Mouse (Mus musculus): ENCODE data around the gene Nosip. TPM values are rescaled to one million over a fixed set of nuclear protein-coding genes. Genes with fewer than 3 reads are reported as not detected.
A peak's percentile ranks its signal among the peaks of the same experiment; 100 is the strongest.
"Not testable (repeated sequence)": the region's sequence is repeated elsewhere in the genome, so short reads cannot be mapped to it uniquely, and the experiment has no call there.

Nosip gene
- total RNA-seq, 2 experiments from 2014 or later: 35.9 to 40.5 TPM

GRCm38 (mm10) chr7:45090251-45090977 lies 28.2 kb downstream of the Nosip start:
- no peak for DNase-seq

DNA sequence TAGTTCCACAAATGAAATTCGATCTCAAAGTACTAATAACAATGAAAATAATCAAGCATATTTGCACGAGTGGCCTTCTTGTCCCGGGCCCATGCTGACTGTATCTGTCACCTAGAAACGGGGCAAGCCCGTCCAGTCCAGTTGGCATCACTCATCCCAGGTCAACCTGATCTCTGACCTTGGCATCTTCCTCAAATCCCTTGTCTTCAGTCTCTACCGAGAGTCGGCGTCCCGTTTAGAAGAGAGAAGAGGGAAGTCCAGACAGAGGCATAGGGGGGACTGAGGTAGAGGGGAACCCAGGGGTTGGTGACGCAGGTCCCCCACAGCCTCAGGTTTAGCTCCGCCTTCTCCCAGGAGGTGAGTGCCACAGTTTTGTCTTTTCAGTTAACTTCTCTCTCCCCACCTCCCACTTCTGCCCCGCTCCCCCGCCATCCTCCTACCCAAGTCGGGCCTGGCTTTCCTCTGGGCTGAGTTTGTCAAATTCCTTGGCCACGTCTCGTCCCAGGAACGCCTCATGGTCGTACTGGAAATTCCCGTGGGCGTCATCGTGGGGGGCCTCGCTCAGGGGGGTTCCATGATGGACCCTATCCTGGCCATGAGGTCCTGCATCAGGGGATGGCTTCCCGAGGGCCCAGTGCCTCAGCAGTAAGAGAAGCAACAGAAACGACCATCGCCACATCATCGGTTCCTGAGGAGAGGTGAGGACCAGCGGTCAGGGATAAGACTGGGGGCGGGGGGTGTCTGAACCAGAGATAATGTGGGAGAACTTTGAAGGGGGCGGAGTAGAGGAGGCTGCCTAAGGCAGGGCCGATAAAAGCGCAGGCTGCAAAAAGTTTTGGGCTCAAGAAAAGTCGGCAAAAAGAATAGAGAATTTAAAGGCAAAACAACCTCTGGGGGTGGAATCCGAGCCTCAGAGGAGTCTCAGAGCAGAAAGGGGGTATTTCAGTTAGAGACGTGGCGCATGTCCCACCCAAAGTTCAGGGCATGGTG lies 29.1 kb downstream of the Nosip start:
- peak; percentile 46 for DNase-seq

DNA sequence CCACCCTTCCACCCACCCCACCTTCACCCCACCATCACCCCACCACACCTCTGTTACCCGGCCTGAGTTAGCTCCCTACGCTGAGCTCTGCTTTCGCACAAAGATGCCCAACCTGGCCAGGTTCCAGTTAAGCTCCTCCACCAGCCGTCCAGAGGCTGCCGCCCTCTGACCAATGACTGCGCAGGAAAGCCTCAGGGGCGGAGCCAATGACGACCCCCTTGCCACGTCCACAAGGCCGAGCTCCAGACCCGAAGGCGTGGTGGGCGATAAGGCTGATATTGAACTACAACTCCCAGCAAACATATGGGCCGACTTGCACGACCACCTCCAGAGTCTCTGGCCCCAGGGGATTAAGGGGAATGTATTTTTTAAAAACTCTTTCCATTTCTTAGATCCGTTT lies 29.8 kb downstream of the Nosip start, which contains the start of gene Rcn3:
TSS of gene Rcn3 (minus strand) at position 174 of the 400 bp plus-strand sequence.
- DNase-seq: peak; percentile 91

- DNase-seq: no peak
Measured at GRCm38 (mm10) chr7:45092828-45093515, 30.7 kb downstream of the Nosip start.

GRCm38 (mm10) chr7:45093516-45093905 lies 31.3 kb downstream of the Nosip start:
- no peak for DNase-seq

DNA sequence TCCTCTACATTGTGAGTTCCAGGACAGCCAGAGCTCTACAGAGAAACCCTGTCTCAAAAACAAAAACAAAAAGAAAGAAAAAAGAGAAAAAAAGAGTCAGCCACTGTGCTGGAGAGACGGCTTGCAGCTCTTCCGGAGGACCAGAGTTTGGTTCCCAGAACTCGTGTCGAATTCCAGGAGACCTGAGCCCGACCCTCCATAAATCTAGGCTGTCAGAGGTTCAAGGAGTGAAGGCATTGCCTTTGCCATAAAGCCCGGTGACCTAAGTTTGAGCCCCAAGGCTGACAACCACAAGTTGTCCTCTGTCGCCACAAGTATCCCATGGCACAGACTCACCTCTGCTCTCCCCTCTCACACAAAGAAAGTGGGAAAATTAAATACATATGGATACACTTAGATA lies 31.9 kb downstream of the Nosip start:
- no peak for DNase-seq

GRCm38 (mm10) chr7:45095367-45095766 lies 33.1 kb downstream of the Nosip start:
- DNase-seq: no peak

DNA sequence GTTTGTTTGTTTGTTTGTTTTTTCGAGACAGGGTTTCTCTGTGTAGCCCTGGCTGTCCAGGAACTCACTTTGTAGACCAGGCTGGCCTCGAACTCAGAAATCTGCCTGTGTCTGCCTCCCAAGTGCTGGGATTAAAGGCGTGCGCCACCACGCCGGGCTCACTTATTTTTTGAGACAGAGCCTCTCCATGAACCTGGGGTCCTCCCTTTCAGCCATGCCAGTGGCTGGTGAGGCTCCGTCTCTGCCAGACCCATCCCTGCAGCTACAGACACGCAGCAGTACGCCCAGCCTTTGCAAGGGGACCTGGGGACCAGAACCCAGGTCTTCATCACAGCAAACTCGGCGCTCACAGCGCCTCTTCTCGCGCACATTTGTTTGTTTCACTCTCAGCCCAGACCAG lies 33.7 kb downstream of the Nosip start:
- not testable (repeated sequence) for DNase-seq

- no peak for DNase-seq
Measured at GRCm38 (mm10) chr7:45097479-45097878, 35.2 kb downstream of the Nosip start.

GRCm38 (mm10) chr7:45098541-45099240 lies 36.5 kb downstream of the Nosip start:
- no peak for DNase-seq

- no peak for DNase-seq
Measured at GRCm38 (mm10) chr7:45100046-45100445, 37.8 kb downstream of the Nosip start.

DNA sequence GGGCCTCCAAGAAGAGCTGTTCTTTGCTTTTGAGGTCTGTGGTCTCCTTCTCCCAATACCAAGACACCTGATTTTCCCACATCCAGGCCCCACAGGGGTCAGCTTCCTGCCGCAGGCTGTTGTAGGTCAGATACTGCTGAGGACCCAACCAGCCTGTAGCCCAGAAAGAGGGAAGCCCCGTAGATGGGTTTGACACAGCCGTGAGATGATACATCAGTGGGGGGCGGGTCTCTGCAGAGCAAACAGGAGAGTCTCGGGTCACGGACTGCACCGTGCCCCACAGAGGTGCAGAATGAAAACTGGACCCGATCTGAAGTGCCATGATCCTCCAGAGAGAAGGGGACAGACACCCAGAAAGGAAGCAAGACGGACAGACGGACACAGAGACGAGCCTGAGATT lies 40.2 kb downstream of the Nosip start:
- no peak for DNase-seq

DNA sequence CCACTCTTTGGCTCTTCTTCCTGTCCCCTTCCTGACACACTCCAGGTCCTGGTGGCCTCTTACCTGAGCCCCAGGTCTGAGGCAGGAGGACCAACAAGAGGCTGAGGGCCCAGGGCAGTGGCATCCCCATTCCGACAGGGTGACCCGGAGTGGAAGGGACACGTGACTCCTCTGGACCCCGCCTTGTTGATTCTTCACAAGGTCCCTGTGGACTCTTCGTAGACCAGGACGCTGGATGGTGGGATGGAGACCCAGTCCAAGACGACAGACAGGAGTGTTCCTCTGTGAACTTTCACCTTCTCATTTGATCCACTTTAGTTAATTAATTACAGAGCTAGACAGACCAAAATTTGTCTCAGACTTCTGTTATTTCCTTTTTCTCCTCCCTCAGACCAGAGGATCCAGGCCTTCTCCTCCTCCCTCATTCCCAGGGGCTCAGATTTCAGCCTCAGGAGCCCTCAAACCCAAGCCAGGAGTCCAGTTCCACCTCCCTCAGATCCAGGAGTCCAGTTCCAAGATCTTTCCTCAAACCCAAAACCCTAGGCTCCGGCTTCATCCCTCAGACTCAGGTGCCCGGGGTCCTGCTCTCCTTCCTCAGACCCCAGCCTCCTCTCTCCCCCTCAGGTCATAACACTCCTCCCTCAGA lies 40.8 kb downstream of the Nosip start:
- DNase-seq: no peak

- peak; percentile 89 for DNase-seq
Measured at GRCm38 (mm10) chr7:45103652-45104180, 41.5 kb downstream of the Nosip start, which contains the start of gene Fcgrt. Gene Fcgrt, minus strand, starts transcription at chr7:45103851.

- no peak for DNase-seq
Measured at GRCm38 (mm10) chr7:45104941-45105340, 42.7 kb downstream of the Nosip start.

GRCm38 (mm10) chr7:45105491-45105890 lies 43.3 kb downstream of the Nosip start:
- no peak for DNase-seq

DNA sequence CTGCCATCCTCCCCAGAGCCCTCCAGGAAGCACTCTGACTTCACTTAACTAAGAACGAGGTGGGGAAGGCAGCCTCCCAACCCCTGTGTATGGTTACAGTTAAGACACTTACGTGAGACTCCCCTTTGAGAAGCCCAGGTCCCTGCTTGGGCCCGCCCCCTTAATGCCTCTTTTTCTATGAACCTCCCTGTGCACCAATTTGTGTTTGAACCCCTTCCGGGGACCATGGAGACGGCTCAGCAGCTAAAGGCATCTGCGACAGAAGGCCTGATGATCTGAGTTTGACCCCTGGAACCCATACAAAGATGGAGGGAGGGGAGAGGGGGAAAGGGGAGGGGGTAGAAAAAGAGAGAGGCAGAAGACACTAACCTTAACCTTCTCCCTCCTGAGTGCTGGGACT lies 44.2 kb downstream of the Nosip start:
- DNase-seq: no peak

- no peak for DNase-seq
Measured at GRCm38 (mm10) chr7:45107052-45107645, 44.9 kb downstream of the Nosip start.

GRCm38 (mm10) chr7:45110089-45110488 lies 47.9 kb downstream of the Nosip start:
- DNase-seq: not testable (repeated sequence)

- no peak for DNase-seq
Measured at GRCm38 (mm10) chr7:45111940-45112339, 49.7 kb downstream of the Nosip start.

- DNase-seq: no peak
Measured at GRCm38 (mm10) chr7:45112529-45112928, 50.3 kb downstream of the Nosip start.

Data from gastrocnemius, postnatal 10 days (tissue).